Mouse (Mus musculus) cerebellum, postnatal 4 days (tissue): ENCODE measurements around the gene Meioc.

ENCODE experiments used
- DNase-seq, 2 experiments: peaks; one replicate each; pipeline ENCODE4 v3.0.0; 2022; ENCODE audit warnings: low spot score in 2 of 2, mixed read lengths in 1 of 2

Gene Meioc

GRCm38 (mm10) chr11:102663416-102663815 is at the start of gene Meioc:
TSS of gene Meioc (plus strand) at chr11:102663716.
- DNase-seq = no peak

GRCm38 (mm10) chr11:102619449-102619848 is 44.1 kb upstream of the Meioc start:
- DNase-seq = no peak

GRCm38 (mm10) chr11:102623876-102624789 is 39.4 kb upstream of the Meioc start:
- no peak for DNase-seq

- DNase-seq = peak in 1 of 2 experiments; percentile 61
Measured at GRCm38 (mm10) chr11:102624888-102625407, 38.6 kb upstream of the Meioc start.

- DNase-seq = no peak
Measured at GRCm38 (mm10) chr11:102627171-102627931, 36.2 kb upstream of the Meioc start.

- DNase-seq = peak in 1 of 2 experiments; percentile 56
Measured at GRCm38 (mm10) chr11:102628529-102628928, 35.0 kb upstream of the Meioc start.

- no peak for DNase-seq
Measured at GRCm38 (mm10) chr11:102629375-102629774, 34.1 kb upstream of the Meioc start.

GRCm38 (mm10) chr11:102630731-102631130 is 32.8 kb upstream of the Meioc start:
- DNase-seq = no peak

- DNase-seq = no peak
Measured at GRCm38 (mm10) chr11:102631203-102631602, 32.3 kb upstream of the Meioc start.

- no peak for DNase-seq
Measured at GRCm38 (mm10) chr11:102632725-102633124, 30.8 kb upstream of the Meioc start.

GRCm38 (mm10) chr11:102633379-102633778 is 30.1 kb upstream of the Meioc start:
- DNase-seq = no peak

GRCm38 (mm10) chr11:102636887-102637286 is 26.6 kb upstream of the Meioc start:
- peak; percentile 29 to 73 for DNase-seq

- no peak for DNase-seq
Measured at GRCm38 (mm10) chr11:102643891-102644382, 19.6 kb upstream of the Meioc start.

GRCm38 (mm10) chr11:102646226-102646625 is 17.3 kb upstream of the Meioc start:
- DNase-seq = no peak

- no peak for DNase-seq
Measured at GRCm38 (mm10) chr11:102647885-102648284, 15.6 kb upstream of the Meioc start.

GRCm38 (mm10) chr11:102651381-102651780 is 12.1 kb upstream of the Meioc start:
- peak; percentile 53 to 78 for DNase-seq

GRCm38 (mm10) chr11:102652844-102653243 is 10.7 kb upstream of the Meioc start:
- no peak for DNase-seq

GRCm38 (mm10) chr11:102655888-102656287 is 7.6 kb upstream of the Meioc start:
- DNase-seq = no peak

GRCm38 (mm10) chr11:102656326-102656926 is 7.1 kb upstream of the Meioc start:
- DNase-seq = no peak

GRCm38 (mm10) chr11:102656931-102657330 is 6.6 kb upstream of the Meioc start:
- no peak for DNase-seq

GRCm38 (mm10) chr11:102665151-102665550 is 1.6 kb downstream of the Meioc start:
- DNase-seq = no peak
